Mouse (Mus musculus) kidney, embryonic 14.5 days (tissue): ENCODE measurements around the gene Akap1. TPM values are rescaled to one million over a fixed set of nuclear protein-coding genes. Genes with fewer than 3 reads are reported as not detected.
"Not testable (repeated sequence)": the region's sequence is repeated elsewhere in the genome, so short reads cannot be mapped to it uniquely, and the experiment has no call there.

ENCODE experiments used
- ATAC-seq: fragments of 200-750 bp; cut with Nextera tagmentation; 2 replicates; pipeline ENCODE4 v1.8.0; 2017; ENCODE audit warnings: moderate number of reproducible peaks, mild to moderate bottlenecking, moderate TSS enrichment, moderate library complexity; ENCODE audit not compliant: low FRiP score, low TSS enrichment
- H3K27ac ChIP-seq: fragments of 300-500 bp; sonication (generic); 2 replicates; pipeline ENCODE4 v1.5.1; 2014; ENCODE audit warnings: low read depth, mild to moderate bottlenecking, low read length, moderate library complexity, mixed read lengths
- H3K27me3 ChIP-seq: fragments of 300-500 bp; sonication (generic); 2 replicates; pipeline ENCODE4 v1.6.1; 2014; ENCODE audit warnings: mild to moderate bottlenecking, low read length; ENCODE audit not compliant: control insufficient read depth, insufficient read depth
- H3K36me3 ChIP-seq: fragments of 300-500 bp; sonication (generic); 2 replicates; pipeline ENCODE4 v1.6.1; 2014; ENCODE audit warnings: low read length, mixed read lengths; ENCODE audit not compliant: control insufficient read depth, insufficient read depth
- H3K4me1 ChIP-seq: fragments of 300-500 bp; sonication (generic); 2 replicates; pipeline ENCODE4 v1.6.1; 2014; ENCODE audit warnings: low read length, mixed read lengths; ENCODE audit not compliant: control insufficient read depth, insufficient read depth
- H3K4me2 ChIP-seq: fragments of 300-500 bp; sonication (generic); replicated peaks from 2 replicates; pipeline ENCODE4 v1.6.1; 2014; ENCODE audit warnings: low read depth, mild to moderate bottlenecking, low read length
- H3K4me3 ChIP-seq: fragments of 300-500 bp; sonication (generic); 2 replicates; pipeline ENCODE4 v1.5.1; 2014; ENCODE audit warnings: mild to moderate bottlenecking, low read length
- H3K9ac ChIP-seq: fragments of 300-500 bp; sonication (generic); 2 replicates; pipeline ENCODE4 v1.6.1; 2014; ENCODE audit warnings: low read depth, mild to moderate bottlenecking, low read length, moderate library complexity
- H3K9me3 ChIP-seq: fragments of 300-500 bp; sonication (generic); 2 replicates; pipeline ENCODE4 v1.6.1; 2016; ENCODE audit warnings: low read length; ENCODE audit not compliant: control insufficient read depth
- WGBS: fragments of 180-500 bp; shearing (Covaris S2); extraction: QIAGEN DNeasy Blood & Tissue Kit; methylation state at CpG from one replicate; pipeline ENCODE4 v1.1.7; 2014; 5-methylcytosine and 5-hydroxymethylcytosine counted together
- polyA plus RNA-seq: library from polyadenylated mRNA; unstranded; fragments of >200 nt; fragmentation: Nextera tagmentation; extraction: Ambion mirVana; gene quantifications from 2 replicates; pipeline ENCODE4 v1.2.1, GENCODE M21; 2014

The Akap1 gene
- polyA plus RNA-seq, 1 experiment from 2014 or later: 20.2 TPM

DNA sequence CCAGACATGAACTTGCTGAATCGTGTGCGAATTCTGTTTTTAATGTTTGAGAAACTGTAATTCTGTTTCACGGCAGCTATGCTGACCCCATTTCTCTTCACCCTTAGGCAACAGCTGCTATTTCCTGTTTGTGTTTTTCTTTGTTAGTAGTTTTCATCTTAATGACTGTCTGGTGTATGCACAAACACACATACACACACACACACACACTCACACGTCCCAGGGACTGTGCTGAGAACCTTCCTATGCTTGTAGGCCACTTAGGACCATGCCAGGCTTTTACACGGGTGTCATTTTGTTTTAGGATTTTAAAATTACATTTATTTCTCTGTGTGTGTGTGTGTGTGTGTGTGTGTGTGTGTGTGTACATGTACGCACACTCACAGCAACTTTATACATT lies 35.2 kb upstream of the Akap1 start:
- H3K36me3 ChIP-seq: no peaks in the 10 kb centered on the region
- no peak overlapping the region for H3K27ac ChIP-seq
- H3K9ac ChIP-seq: no peak overlapping the region
- H3K9me3 ChIP-seq: no peaks in the 10 kb centered on the region
- 84% methylated on average over 6 of the region's 6 CpGs for WGBS
- H3K4me2 ChIP-seq: no peak overlapping the region
- H3K4me1 ChIP-seq: 0 out of 2 replicates have a peak, but pooled peaks cover 5% of the 10 kb centered on the region
- ATAC-seq: no peak
- no peak overlapping the region for H3K4me3 ChIP-seq
- no peaks in the 10 kb centered on the region for H3K27me3 ChIP-seq

GRCm38 (mm10) chr11:88898380-88898763 lies 34.0 kb upstream of the Akap1 start:
- no peak overlapping the region for H3K9ac ChIP-seq
- H3K4me2 ChIP-seq: no peak overlapping the region
- H3K9me3 ChIP-seq: no peaks in the 10 kb centered on the region
- 0 out of 2 replicates have a peak, but pooled peaks cover 5% of the 10 kb centered on the region for H3K4me1 ChIP-seq
- WGBS: 78% methylated on average over 4 of the region's 4 CpGs
- no peak for ATAC-seq
- no peak overlapping the region for H3K27ac ChIP-seq
- H3K27me3 ChIP-seq: no peaks in the 10 kb centered on the region
- no peaks in the 10 kb centered on the region for H3K36me3 ChIP-seq
- H3K4me3 ChIP-seq: no peak overlapping the region

DNA sequence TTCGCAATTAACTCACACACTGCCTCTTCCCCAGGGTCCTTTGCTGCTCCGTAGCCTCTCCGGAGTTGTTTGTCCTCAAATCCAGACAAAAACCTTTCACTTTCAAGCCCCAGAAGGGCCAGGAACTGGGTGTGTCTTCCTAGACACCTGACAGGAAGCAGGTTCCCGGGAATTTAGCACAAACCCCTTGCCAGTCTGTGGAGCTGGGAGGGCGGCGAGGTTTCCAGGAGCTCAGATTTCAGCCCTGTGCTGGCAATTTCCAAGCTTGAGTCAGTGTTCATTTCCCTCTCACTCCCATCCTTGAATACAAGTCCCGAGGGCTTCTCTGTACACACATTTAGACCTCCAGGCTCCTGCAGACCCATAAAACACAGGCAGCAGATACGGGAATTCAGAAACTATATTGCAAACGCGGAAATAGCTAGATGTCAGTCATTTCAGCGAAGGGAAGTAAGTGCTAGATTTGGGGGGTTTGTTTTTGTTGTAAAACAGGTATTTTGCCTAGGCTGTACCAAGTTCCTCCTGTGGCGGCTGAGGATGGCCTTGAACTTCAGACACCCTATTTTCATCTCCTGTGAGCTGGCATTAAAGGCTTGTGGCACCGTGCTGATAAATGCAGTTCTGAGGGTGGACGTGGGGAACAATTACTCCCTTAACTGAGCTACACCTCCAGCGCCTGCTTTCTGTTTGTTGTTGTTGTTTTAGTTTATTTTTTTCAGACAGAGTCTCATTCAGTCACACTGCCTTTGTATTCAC lies 33.4 kb upstream of the Akap1 start:
- H3K27me3 ChIP-seq: no peaks in the 10 kb centered on the region
- H3K27ac ChIP-seq: no peak overlapping the region
- H3K4me2 ChIP-seq: peak overlapping the region; percentile 22
- no peak overlapping the region for H3K9ac ChIP-seq
- no peak; the same call in 1 of the 2 replicates for ATAC-seq
- H3K4me3 ChIP-seq: peak overlapping the region; percentile 3; the same call in 1 of the 2 replicates
- H3K9me3 ChIP-seq: no peaks in the 10 kb centered on the region
- WGBS: 27% methylated on average over 15 of the region's 15 CpGs
- H3K36me3 ChIP-seq: no peaks in the 10 kb centered on the region
- 0 out of 2 replicates have a peak, but pooled peaks cover 5% of the 10 kb centered on the region for H3K4me1 ChIP-seq

DNA sequence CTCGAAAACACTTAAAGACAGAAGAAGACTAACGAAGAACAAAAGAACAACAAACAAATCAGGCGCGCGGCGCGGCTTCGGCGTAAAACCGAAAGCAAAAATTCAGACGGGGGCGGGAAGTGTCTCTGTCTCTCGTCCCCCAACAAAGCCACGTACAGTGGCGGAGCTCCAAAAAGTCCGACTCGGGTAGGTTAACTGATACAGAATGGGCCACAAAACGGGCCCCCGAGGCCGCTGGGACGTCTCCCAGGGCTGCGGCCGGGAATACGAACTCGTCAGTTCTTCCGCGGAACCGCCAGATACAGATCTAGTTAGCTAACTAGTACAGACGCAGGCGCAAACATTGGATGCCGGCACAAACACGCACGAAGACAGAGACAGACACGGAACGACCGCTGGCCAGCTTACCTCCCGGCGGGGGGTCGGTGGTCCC lies 31.4 kb upstream of the Akap1 start:
- not testable (repeated sequence) for H3K9me3 ChIP-seq, H3K36me3 ChIP-seq, ATAC-seq, H3K27ac ChIP-seq, H3K9ac ChIP-seq, H3K4me1 ChIP-seq, H3K27me3 ChIP-seq, H3K4me2 ChIP-seq
- WGBS: 37% methylated on average over 21 of the region's 39 CpGs
- H3K4me3 ChIP-seq: peak overlapping the region; percentile 26; the same call in 1 of the 2 replicates

GRCm38 (mm10) chr11:88895235-88895634 lies 30.8 kb upstream of the Akap1 start:
- H3K9ac ChIP-seq, H3K4me1 ChIP-seq, H3K4me3 ChIP-seq, H3K9me3 ChIP-seq, H3K36me3 ChIP-seq, H3K27me3 ChIP-seq, H3K27ac ChIP-seq, ATAC-seq, H3K4me2 ChIP-seq: not testable (repeated sequence)
- 52% methylated on average over 14 of the region's 20 CpGs for WGBS

DNA sequence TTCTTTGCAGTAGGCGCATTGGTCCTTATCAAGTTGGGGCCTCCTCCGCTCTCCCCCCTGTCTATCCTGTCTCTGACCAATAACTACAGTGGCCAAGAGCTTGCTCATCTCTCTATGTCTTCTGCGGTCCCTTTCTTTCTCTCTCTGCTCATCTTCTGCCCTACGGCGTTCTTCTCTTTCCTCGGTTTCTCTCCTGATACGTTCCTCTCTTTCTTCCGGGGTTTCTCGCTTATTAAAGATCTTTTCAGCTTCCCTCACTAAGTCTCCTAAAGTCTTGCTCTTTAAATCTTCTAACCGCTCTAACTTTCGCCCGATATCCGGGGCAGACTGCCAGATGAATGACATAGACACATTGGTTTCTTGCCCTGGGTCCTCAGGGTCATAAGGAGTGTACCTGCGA lies 29.9 kb upstream of the Akap1 start:
- H3K9me3 ChIP-seq, H3K4me3 ChIP-seq, H3K9ac ChIP-seq, H3K4me1 ChIP-seq, ATAC-seq, H3K27ac ChIP-seq, H3K4me2 ChIP-seq, H3K36me3 ChIP-seq, H3K27me3 ChIP-seq: not testable (repeated sequence)
- 94% methylated on average over 11 of the region's 14 CpGs for WGBS

GRCm38 (mm10) chr11:88893501-88893900 lies 29.1 kb upstream of the Akap1 start:
- not testable (repeated sequence) for H3K36me3 ChIP-seq, H3K27ac ChIP-seq, ATAC-seq, H3K27me3 ChIP-seq, H3K9me3 ChIP-seq, H3K4me2 ChIP-seq, H3K4me1 ChIP-seq, H3K4me3 ChIP-seq, H3K9ac ChIP-seq
- WGBS: 96% methylated on average over 3 of the region's 8 CpGs

GRCm38 (mm10) chr11:88892789-88893188 lies 28.4 kb upstream of the Akap1 start:
- ATAC-seq, H3K4me1 ChIP-seq, H3K9ac ChIP-seq, H3K4me2 ChIP-seq, H3K4me3 ChIP-seq, H3K27ac ChIP-seq, H3K9me3 ChIP-seq, H3K36me3 ChIP-seq, H3K27me3 ChIP-seq: not testable (repeated sequence)
- WGBS: 93% methylated on average over 22 of the region's 24 CpGs

DNA sequence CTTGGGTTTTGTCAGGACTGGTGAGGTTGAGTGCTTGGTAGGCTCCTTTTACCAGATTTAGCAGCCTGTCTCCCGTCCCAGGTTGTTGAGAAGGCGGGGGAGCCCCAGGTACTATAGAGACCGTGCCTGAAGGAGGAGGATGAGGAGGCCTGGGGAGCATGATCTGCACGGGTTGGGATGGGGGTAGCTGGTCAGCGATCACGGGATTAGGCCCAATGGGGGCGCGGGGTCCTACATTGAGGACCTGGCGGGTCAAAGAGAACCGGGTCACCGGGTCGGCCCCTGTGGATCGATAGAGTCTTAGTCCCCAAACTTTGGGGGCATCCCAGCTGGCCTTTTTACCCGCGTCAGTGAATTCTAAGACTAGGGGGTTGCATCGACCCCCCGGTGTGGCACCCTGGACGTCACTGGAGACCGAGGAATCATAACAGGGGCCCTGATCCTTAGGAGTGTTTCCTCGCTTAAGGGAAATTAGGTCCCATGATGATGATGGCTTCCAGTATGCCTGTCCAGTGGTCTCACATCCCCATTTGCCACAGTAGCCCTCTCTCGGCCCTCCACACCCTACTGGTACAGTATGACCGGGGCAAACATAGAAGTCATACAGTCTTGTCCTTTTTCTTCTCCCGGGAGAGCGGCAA lies 27.7 kb upstream of the Akap1 start:
- H3K9ac ChIP-seq, H3K36me3 ChIP-seq, H3K4me2 ChIP-seq, H3K4me3 ChIP-seq, ATAC-seq, H3K27ac ChIP-seq, H3K9me3 ChIP-seq, H3K4me1 ChIP-seq, H3K27me3 ChIP-seq: not testable (repeated sequence)
- WGBS: 94% methylated on average over 19 of the region's 24 CpGs
